ENCODE assay signal across 13 mouse cellular contexts in genomic region chr3:41939843-41940242, GRCm38 (mm10).
DNase-seq lines count a peak whose midpoint lies in the region; ATAC-seq and TF ChIP-seq lines count a peak whose summit lies in the region.
"Had no signal": no experiment of that assay in that cellular context is flagged by ENCODE, and none has a peak within 500 bp of the region (broad histone marks: within the 10 kb centered on the region; RNA-seq: fewer than 3 reads in every experiment).

No protein-coding gene starts in this region.

- H3K9me3 ChIP-seq in midbrain, embryonic 16.5 days (replicated peaks; ENCODE audit: control insufficient read depth, low read length, poor library complexity, severe bottlenecking): no peaks in the 10 kb centered on the region

- H3K4me1 ChIP-seq in midbrain, embryonic 16.5 days (ENCODE audit: control insufficient read depth, insufficient read depth, low read length): no peaks in the 10 kb centered on the region
- H3K4me1 ChIP-seq: megakaryocyte, embryonic 14.5 days had no signal

- H3K4me3 ChIP-seq in layer of hippocampus, adult 2 months: no peak overlapping the region
- H3K4me3 ChIP-seq in midbrain, embryonic 16.5 days (ENCODE audit: low read depth, low read length): no peak overlapping the region
- H3K4me3 ChIP-seq: megakaryocyte, embryonic 14.5 days had no signal

- peak; percentile 83 for ATAC-seq in midbrain, embryonic 16.5 days

- no peak overlapping the region for H3K9ac ChIP-seq in midbrain, embryonic 16.5 days (ENCODE audit: low read depth, low read length)

- no peak for TF ChIP-seq POLR2A in brain, embryonic 14.5 days (IDR thresholded peaks at IDR 0.05; ENCODE audit: borderline replicate concordance, extremely low read depth, insufficient read depth, insufficient read length, poor library complexity, severe bottlenecking)

- intact Hi-C loops in gastrocnemius, postnatal 36 days (cut with DNase I): no loop called here

- TF ChIP-seq CTCF in layer of hippocampus, adult 2 months (conservative IDR thresholded peaks at IDR 0.05): peak; percentile 72
- TF ChIP-seq CTCF in brain, embryonic 14.5 days (IDR thresholded peaks at IDR 0.05; ENCODE audit: borderline replicate concordance, extremely low read depth, insufficient read depth, insufficient read length): peak; percentile 66; the same call in 1 of the 2 replicates

- H3K4me2 ChIP-seq in midbrain, embryonic 16.5 days (ENCODE audit: low read length): no peak overlapping the region
- H3K4me2 ChIP-seq: liver, embryonic 11.5 days had no signal

- WGBS in midbrain, embryonic 16.5 days: 32% methylated on average over 4 of the region's 4 CpGs

- no peak overlapping the region for H3K27ac ChIP-seq in layer of hippocampus, adult 2 months
- H3K27ac ChIP-seq in midbrain, embryonic 16.5 days (ENCODE audit: low read length): no peak overlapping the region

- DNase-seq in cerebellum, postnatal 14 days: peak; percentile 58 to 63
- no peak for DNase-seq in cerebellum, adult 9-10 months
- peak in 1 of 2 experiments; percentile 29 for DNase-seq in layer of hippocampus, adult 2 months (ENCODE audit: low spot score in 2 of 2)
- no peak for DNase-seq in layer of hippocampus, adult 9-11 months
- DNase-seq in brain, embryonic 14.5 days (ENCODE audit: low read depth): peak; percentile 84
- DNase-seq in gastrocnemius, postnatal 36 days: no peak
- DNase-seq in thymus, adult 18-20 months: no peak
- DNase-seq: cerebellum, adult 11-12 months; kidney, postnatal 36 days; thymus, postnatal 14 days had no signal

- H3K36me3 ChIP-seq in midbrain, embryonic 16.5 days (ENCODE audit: control insufficient read depth, insufficient read depth, low read length): no peaks in the 10 kb centered on the region

- no peaks in the 10 kb centered on the region for H3K27me3 ChIP-seq in midbrain, embryonic 16.5 days (ENCODE audit: control insufficient read depth, insufficient read depth, low read depth, low read length)
- H3K27me3 ChIP-seq: megakaryocyte, embryonic 14.5 days had no signal

Comparison
In these comparisons a context has a peak if more than half of its experiments do, and no peak if none do; other contexts are left out.
1. DNase-seq: peak in cerebellum, postnatal 14 days (2 of 2) and brain, embryonic 14.5 days (single experiment); none in cerebellum, adult 9-10 months (single experiment), layer of hippocampus, adult 9-11 months (single experiment), gastrocnemius, postnatal 36 days (0 of 2) and thymus, adult 18-20 months (0 of 2).